Mouse (Mus musculus) forebrain, embryonic 14.5 days (tissue): ENCODE data around the gene Rbms1. TPM values are rescaled to one million over a fixed set of nuclear protein-coding genes. Genes with fewer than 3 reads are reported as not detected.

Experiments used
- ATAC-seq: fragments of 200-750 bp; cut with Nextera tagmentation; 2 replicates; pipeline ENCODE4 v1.8.0; 2017; ENCODE audit warnings: mild to moderate bottlenecking, moderate library complexity
- DNase-seq: peaks from one replicate; pipeline ENCODE4 v3.0.0-alpha.2; 2015; ENCODE audit warnings: low spot score
- H3K27ac ChIP-seq: fragments of 300-500 bp; sonication (generic); 2 replicates; pipeline ENCODE4 v1.5.1; 2014; ENCODE audit warnings: low read depth, mild to moderate bottlenecking, control low read depth, low read length, moderate library complexity
- H3K27me3 ChIP-seq: fragments of 300-500 bp; sonication (generic); replicated peaks from 2 replicates; pipeline ENCODE4 v1.6.1; 2014; ENCODE audit warnings: low read length, control low read depth, mixed read lengths; ENCODE audit not compliant: control insufficient read depth, insufficient read depth
- H3K36me3 ChIP-seq: fragments of 300-500 bp; sonication (generic); 2 replicates; pipeline ENCODE4 v1.6.1; 2014; ENCODE audit warnings: low read length, control low read depth; ENCODE audit not compliant: control insufficient read depth, insufficient read depth
- H3K4me1 ChIP-seq: fragments of 300-500 bp; sonication (generic); 2 replicates; pipeline ENCODE4 v1.6.1; 2014; ENCODE audit warnings: antibody characterized with exemption, low read length, control low read depth; ENCODE audit not compliant: control insufficient read depth, insufficient read depth
- H3K4me2 ChIP-seq: fragments of 300-500 bp; sonication (generic); 2 replicates; pipeline ENCODE4 v1.6.1; 2014; ENCODE audit warnings: mild to moderate bottlenecking, control low read depth, low read length
- H3K4me3 ChIP-seq: fragments of 300-500 bp; sonication (generic); 2 replicates; pipeline ENCODE4 v1.5.1; 2014; ENCODE audit warnings: low read depth, low read length, control low read depth
- H3K9ac ChIP-seq: fragments of 300-500 bp; sonication (generic); 2 replicates; pipeline ENCODE4 v1.6.1; 2014; ENCODE audit warnings: mild to moderate bottlenecking, low read length, control low read depth, moderate library complexity
- H3K9me3 ChIP-seq: fragments of 300-500 bp; sonication (generic); replicated peaks from 2 replicates; pipeline ENCODE4 v1.6.1; 2016; ENCODE audit warnings: low read length, control low read depth, mixed read lengths; ENCODE audit not compliant: control insufficient read depth
- WGBS: fragments of 180-500 bp; shearing (Covaris S2); extraction: QIAGEN DNeasy Blood & Tissue Kit; methylation state at CpG from one replicate; pipeline ENCODE4 v1.1.7; 2014; 5-methylcytosine and 5-hydroxymethylcytosine counted together
- polyA plus RNA-seq: library from polyadenylated mRNA; unstranded; fragments of >200 nt; fragmentation: Nextera tagmentation; extraction: Ambion mirVana; gene quantifications from 2 replicates; pipeline ENCODE4 v1.2.1, GENCODE M21; 2014

Rbms1 gene
- polyA plus RNA-seq, 1 experiment from 2014 or later = 20.0 TPM

DNA sequence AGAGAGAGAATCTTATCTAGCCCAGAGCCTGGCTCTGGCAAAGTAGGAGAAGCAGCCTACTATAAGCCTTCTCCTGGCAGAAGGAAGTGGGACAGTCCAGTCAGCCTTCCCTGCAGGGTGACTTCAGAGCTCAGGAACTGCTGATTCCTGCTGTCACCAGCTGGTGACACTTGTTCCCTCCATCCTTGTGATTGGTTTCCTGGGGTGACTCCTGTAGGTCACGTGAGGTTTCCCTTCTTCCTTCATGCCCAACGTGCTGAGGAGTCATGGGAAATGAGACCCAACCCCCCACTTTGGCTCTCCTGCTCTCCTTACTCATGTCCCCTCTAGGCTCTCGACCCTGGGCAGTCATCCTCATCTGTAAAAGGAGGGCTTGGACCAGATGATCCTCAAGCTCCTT, 14.8 kb downstream of the Rbms1 start:
- 50% methylated on average over 3 of the region's 3 CpGs for WGBS
- no peak for ATAC-seq

DNA sequence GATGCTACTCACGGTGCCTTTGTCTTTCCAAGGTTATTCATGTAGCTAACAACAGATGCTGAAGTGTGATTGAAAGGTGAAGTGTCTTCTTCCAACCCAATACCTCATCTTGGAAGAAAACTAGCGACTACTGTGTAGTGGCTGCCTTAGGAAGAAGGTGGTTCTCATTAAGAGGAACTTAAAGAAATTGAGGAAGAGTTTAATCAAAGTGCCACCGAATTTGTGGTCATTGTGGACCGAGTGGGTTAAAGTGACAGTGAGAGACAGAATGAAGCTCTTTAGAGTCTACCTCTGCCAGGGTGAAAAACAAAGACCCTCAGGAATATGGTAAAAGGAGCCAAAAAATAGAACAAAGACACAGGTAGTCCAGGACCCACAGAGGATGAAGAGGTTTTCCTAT, 15.2 kb downstream of the Rbms1 start:
- Histone ChIP-seq H3K9ac (no peak overlapping the region), H3K4me3 (no peak overlapping the region), H3K4me2 (no peak overlapping the region), H3K27me3 (no peaks in the 10 kb centered on the region), H3K4me1 (no peaks in the 10 kb centered on the region), H3K36me3 (no peaks in the 10 kb centered on the region), H3K27ac (no peak overlapping the region), H3K9me3 (no peaks in the 10 kb centered on the region)
- ATAC-seq = no peak
- DNase-seq = no peak
- 92% methylated on average over 4 of the region's 4 CpGs for WGBS

More for the DNA sequence above, 14.8 kb downstream of the Rbms1 start:
- Histone ChIP-seq H3K9me3 (no peaks in the 10 kb centered on the region), H3K36me3 (no peaks in the 10 kb centered on the region), H3K4me1 (no peaks in the 10 kb centered on the region), H3K4me3 (no peak overlapping the region), H3K9ac (no peak overlapping the region), H3K4me2 (no peak overlapping the region), H3K27me3 (no peaks in the 10 kb centered on the region), H3K27ac (no peak overlapping the region)
- no peak for DNase-seq

DNA sequence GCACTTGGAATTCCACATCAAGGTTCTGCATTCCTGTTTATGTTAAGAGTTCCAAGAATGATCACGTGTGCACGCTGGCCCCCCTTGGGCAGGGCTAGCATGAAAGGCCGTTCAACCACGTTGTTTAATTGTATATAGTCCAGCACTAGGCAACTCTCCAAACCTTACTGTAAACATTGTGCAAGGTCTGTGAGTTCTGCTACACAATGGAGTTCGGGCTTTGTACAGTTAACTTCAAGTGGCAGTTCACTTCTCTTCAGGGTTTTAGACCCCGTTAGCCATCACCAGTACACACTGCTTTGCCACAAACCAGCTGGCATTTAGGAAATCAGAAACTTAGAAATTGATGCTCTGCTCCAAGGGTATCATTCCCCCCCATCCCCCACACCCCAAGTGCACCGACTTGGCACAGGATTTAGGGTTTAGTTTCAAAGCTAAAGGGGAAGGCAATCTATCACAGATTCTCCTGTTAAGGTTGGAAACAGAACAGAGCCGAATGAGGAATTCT, 22.5 kb downstream of the Rbms1 start:
- Histone ChIP-seq H3K27me3 (no peaks in the 10 kb centered on the region), H3K36me3 (no peaks in the 10 kb centered on the region), H3K4me2 (peak overlapping the region; percentile 30), H3K9ac (no peak overlapping the region), H3K4me1 (peaks cover 7% of the 10 kb centered on the region; the same call in 1 of the 2 replicates), H3K4me3 (no peak overlapping the region), H3K27ac (no peak overlapping the region), H3K9me3 (no peaks in the 10 kb centered on the region)
- ATAC-seq (peak; percentile 85), DNase-seq (peak; percentile 84)
- 19% methylated on average over 8 of the region's 8 CpGs for WGBS

DNA sequence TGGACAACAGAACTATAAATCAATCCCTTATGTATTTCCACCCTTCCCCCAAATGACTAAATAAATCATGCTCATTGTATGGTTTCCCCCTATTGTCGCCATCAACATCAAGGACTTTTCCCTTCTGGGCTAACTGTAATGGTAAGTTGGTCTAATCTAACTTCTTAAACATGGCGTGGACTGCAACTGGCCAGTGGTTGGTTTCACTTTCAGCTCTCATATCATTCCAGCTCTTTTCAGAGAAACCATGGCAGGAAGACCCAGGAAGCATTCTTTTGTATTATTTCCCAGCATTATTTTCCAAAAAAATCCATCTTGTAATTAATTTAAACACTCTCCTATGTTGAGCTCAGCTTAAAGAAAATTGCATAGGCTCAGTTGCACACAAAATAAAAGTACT, 23.0 kb downstream of the Rbms1 start:
- peak overlapping the region; percentile 30; the same call in 1 of the 2 replicates for H3K4me2 ChIP-seq
- H3K9ac ChIP-seq = no peak overlapping the region
- no peaks in the 10 kb centered on the region for H3K9me3 ChIP-seq
- H3K4me1 ChIP-seq = peaks cover 7% of the 10 kb centered on the region; the same call in 1 of the 2 replicates
- ATAC-seq (no peak), DNase-seq (no peak)
- 81% methylated on average over 2 of the region's 2 CpGs for WGBS
- no peak overlapping the region for H3K4me3 ChIP-seq
- H3K36me3 ChIP-seq = no peaks in the 10 kb centered on the region
- no peak overlapping the region for H3K27ac ChIP-seq
- no peaks in the 10 kb centered on the region for H3K27me3 ChIP-seq

DNA sequence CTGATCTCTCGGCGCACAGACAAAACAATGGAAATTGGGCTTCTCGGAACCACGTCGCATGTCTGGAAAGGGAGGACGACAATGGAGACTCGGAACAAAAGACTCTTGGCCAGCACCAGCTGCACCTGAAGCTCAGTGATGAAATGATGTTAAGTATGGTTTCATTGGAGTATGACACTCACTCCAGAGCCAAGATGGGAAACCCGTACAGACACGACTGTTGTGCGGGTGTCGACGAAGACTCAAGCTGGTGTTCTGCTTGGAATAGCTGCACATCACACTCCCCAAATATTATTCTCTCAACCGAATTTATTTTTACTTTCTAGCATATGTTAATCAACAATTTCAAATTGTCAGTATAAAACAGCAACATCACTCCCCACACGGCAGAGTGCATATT, 26.1 kb downstream of the Rbms1 start:
- ATAC-seq = no peak

DNA sequence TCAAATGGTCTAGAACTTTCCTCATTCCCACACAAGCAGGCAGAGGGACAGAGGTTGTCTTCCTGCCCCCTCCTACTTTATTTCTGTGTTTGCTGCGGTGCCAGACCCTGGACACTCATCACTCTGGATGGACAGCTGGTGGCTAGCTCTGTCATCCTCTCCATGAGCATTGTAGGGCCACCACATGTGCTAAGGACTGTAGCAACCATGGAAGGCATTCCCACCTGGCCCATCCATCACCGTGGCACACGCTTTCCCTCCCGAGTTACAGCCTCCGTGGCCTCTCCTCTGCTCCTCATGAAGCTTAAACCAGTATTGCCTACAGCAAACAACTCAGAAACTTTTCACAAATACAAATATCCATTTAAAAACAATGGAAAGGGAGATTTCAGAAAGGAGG, 34.0 kb downstream of the Rbms1 start:
- no peak overlapping the region for H3K27ac ChIP-seq
- DNase-seq (no peak), ATAC-seq (no peak)
- no peaks in the 10 kb centered on the region for H3K36me3 ChIP-seq
- no peak overlapping the region for H3K4me2 ChIP-seq
- H3K9ac ChIP-seq = no peak overlapping the region
- H3K9me3 ChIP-seq = no peaks in the 10 kb centered on the region
- H3K4me1 ChIP-seq = no peaks in the 10 kb centered on the region
- no peak overlapping the region for H3K4me3 ChIP-seq
- H3K27me3 ChIP-seq = no peaks in the 10 kb centered on the region
- WGBS = 93% methylated on average over 5 of the region's 5 CpGs

More for the DNA sequence above, 26.1 kb downstream of the Rbms1 start:
- no peak for DNase-seq
- no peak overlapping the region for H3K4me2 ChIP-seq
- H3K36me3 ChIP-seq = no peaks in the 10 kb centered on the region
- peaks cover 7% of the 10 kb centered on the region; the same call in 1 of the 2 replicates for H3K4me1 ChIP-seq
- no peaks in the 10 kb centered on the region for H3K9me3 ChIP-seq
- H3K27ac ChIP-seq = no peak overlapping the region
- H3K9ac ChIP-seq = no peak overlapping the region
- H3K4me3 ChIP-seq = no peak overlapping the region
- 78% methylated on average over 14 of the region's 14 CpGs for WGBS
- no peaks in the 10 kb centered on the region for H3K27me3 ChIP-seq

DNA sequence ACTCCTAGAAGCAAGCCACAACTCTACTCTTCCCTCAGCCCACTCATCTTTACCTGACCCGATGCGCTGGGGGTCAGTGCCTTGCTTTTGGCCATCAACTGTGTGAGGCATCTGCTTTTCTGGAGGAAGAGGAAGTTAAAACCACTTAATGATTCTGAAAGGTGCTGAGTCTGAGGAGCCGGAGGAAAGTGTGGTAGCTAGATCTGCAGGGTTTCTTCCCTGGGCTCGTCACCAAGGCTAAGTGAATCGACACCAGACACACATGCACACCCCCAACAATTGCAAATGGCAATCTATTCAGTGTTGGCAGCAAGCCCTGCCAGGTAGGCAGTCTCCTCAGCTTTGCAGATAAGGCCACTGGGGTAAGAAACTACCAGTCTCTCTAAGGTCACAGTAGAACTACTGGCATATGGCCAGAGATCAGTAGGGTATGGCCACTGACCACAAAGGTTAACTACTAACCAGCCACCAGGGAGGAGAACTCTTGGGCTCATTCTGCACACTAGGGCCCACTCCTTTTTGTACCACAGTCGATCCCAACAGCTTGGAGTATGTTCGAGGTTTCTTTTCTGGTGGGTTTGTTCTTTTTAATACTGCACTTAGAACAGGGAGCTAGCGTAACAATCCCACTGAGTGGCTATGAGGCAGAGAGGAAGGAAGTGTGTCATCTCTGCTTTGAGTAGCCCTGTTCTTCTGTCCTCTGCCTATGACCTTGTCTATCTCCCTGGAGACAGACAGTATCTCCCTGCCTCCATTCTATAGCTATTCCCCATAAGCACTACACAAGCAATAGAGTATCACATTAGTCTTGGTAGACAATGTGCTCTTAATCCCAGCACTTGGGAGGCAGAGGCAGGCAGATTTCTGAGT, 34.9 kb downstream of the Rbms1 start:
- H3K9ac ChIP-seq = no peak overlapping the region
- 92% methylated on average over 8 of the region's 8 CpGs for WGBS
- ATAC-seq = no peak

DNA sequence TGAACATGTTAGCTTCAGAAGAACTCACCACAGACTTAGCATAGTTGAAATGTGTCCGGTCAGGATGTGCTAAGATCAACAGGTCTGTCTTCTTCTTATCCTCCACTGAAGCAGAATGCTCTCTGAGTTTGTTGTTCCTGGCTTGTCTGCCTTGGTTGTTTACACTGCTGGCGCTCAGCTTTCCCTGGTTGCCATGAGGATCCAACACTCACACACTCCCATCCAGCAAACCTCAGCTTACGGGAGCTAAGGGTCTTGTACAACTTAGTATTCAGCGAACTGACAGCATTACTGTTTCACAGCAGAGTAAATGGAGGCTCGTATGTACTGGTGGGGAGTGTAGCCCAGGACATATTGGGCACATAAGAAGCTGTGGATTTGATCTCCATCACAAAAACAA, 37.9 kb downstream of the Rbms1 start:
- no peak for DNase-seq
- H3K4me1 ChIP-seq = no peaks in the 10 kb centered on the region
- H3K27ac ChIP-seq = no peak overlapping the region
- no peak for ATAC-seq
- no peak overlapping the region for H3K4me3 ChIP-seq
- no peaks in the 10 kb centered on the region for H3K9me3 ChIP-seq
- H3K27me3 ChIP-seq = no peaks in the 10 kb centered on the region
- no peak overlapping the region for H3K4me2 ChIP-seq
- 83% methylated on average over 5 of the region's 5 CpGs for WGBS
- H3K9ac ChIP-seq = no peak overlapping the region
- no peaks in the 10 kb centered on the region for H3K36me3 ChIP-seq

More for the DNA sequence above, 34.9 kb downstream of the Rbms1 start:
- Histone ChIP-seq H3K4me1 (no peaks in the 10 kb centered on the region), H3K27ac (no peak overlapping the region), H3K36me3 (no peaks in the 10 kb centered on the region), H3K4me2 (no peak overlapping the region), H3K9me3 (no peaks in the 10 kb centered on the region), H3K4me3 (no peak overlapping the region), H3K27me3 (no peaks in the 10 kb centered on the region)
- DNase-seq = no peak
